Mouse (Mus musculus) adrenal gland, postnatal 36 days (tissue): Measurements from ENCODE around the gene Retreg2. TPM values are rescaled to one million over a fixed set of nuclear protein-coding genes. Genes with fewer than 3 reads are reported as not detected.

Source experiments
- DNase-seq, 2 experiments: peaks; one replicate each; pipeline ENCODE4 v3.0.0; 2021; ENCODE audit warnings: mixed read lengths in 1 of 2
- long read RNA-seq, 2 experiments: library from polyadenylated mRNA; stranded (forward); transcript quantifications; one replicate each; pipeline ENCODE4 v2.0.0; 2021; ENCODE audit warnings: borderline sequencing depth in 2 of 2
- total RNA-seq, 2 experiments: library from RNA; stranded (reverse); gene quantifications; 2 replicates each; pipeline ENCODE4 v1.2.3; 2021

Gene Retreg2
- 10 to 100 TPM; 81.4 to 95.7 TPM for total RNA-seq
- long read RNA-seq, experiment 1, transcript Retreg2-201 (9 exons, 2,561 nt), result major isoform, 32 of 85 reads
- long read RNA-seq, experiment 1, transcript Retreg2-208 (10 exons, 2,438 nt), result major isoform, 32 of 85 reads
- long read RNA-seq, experiment 1, partial matches to known transcripts, result 16 of 85 reads
- long read RNA-seq, experiment 1, other reads (novel, unspliced or antisense), result 5 of 85 reads
- long read RNA-seq, experiment 2, transcript Retreg2-208 (10 exons, 2,438 nt), result minor isoform, 16 of 56 reads
- long read RNA-seq, experiment 2, transcript Retreg2-201 (9 exons, 2,561 nt), result major isoform, 29 of 56 reads
- long read RNA-seq, experiment 2, partial matches to known transcripts, result 3 of 56 reads
- long read RNA-seq, experiment 2, other reads (novel, unspliced or antisense), result 8 of 56 reads

GRCm38 (mm10) chr1:75142301-75143261, at the start of gene Retreg2, which contains the start of gene Cnppd1:
TSS of gene Retreg2 (plus strand) at chr1:75142778.
TSS of gene Cnppd1 (minus strand) at chr1:75142711.
- DNase-seq, result peak; percentile 97 to 98

GRCm38 (mm10) chr1:75122211-75122610, 20.4 kb upstream of the Retreg2 start:
- no peak for DNase-seq

GRCm38 (mm10) chr1:75124346-75125321, 17.9 kb upstream of the Retreg2 start, which contains the start of gene Nhej1:
TSS of gene Nhej1 (minus strand) at chr1:75125200.
- DNase-seq, result peak; percentile 92 to 96

- DNase-seq, result no peak
Measured at GRCm38 (mm10) chr1:75125418-75125817, 17.2 kb upstream of the Retreg2 start.

DNA sequence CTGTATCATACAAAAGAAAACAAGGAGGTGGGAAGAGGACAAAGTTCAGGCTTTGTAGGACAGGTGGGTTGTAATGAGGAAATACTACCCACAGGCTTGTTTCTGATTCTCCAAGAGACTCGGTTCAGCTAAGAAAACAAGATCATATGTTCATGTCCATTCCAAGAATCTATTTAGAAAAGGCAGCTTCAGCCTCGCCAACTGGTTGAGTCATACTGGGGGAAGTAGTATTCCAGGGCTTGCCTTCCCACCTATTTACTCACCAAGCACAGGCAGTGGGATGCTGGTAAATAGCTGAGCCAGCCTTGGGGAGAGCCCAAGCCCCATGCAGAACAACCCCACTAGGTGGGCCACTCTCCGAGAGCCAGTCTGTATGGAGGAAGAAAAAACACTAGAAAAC, 13.9 kb upstream of the Retreg2 start:
- no peak for DNase-seq

GRCm38 (mm10) chr1:75133421-75134207, 9.0 kb upstream of the Retreg2 start, which contains the start of gene Slc23a3:
TSS of gene Slc23a3 (minus strand) at chr1:75133890.
- DNase-seq, result no peak

GRCm38 (mm10) chr1:75136293-75136692, 6.3 kb upstream of the Retreg2 start:
- no peak for DNase-seq

GRCm38 (mm10) chr1:75136730-75137129, 5.8 kb upstream of the Retreg2 start:
- no peak for DNase-seq

GRCm38 (mm10) chr1:75138448-75138847, 4.1 kb upstream of the Retreg2 start:
- no peak for DNase-seq

- DNase-seq, result peak in 1 of 2 experiments; percentile 10
Measured at GRCm38 (mm10) chr1:75140601-75141190, 1.9 kb upstream of the Retreg2 start.

GRCm38 (mm10) chr1:75141486-75142190, 940 bp upstream of the Retreg2 start:
- DNase-seq, result peak; percentile 78 to 83

DNA sequence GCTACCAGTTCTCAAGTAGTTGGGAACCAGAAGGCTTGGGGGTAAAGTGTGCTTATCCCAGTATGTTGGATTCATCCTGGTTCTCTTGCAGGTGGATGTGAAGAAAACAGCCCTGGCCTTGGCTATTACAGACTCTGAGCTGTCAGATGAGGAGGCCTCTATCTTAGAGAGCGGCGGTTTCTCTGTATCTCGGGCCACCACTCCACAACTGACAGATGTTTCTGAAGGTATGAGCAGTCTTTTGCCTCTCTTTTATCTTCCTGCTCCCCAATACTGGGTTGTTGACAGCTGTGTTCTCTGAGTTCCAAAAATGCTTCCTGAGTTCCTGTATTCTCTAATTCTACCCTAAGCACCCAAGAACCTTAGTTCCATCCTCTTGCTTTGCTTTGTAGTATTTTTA, 3.0 kb downstream of the Retreg2 start:
- no peak for DNase-seq

DNA sequence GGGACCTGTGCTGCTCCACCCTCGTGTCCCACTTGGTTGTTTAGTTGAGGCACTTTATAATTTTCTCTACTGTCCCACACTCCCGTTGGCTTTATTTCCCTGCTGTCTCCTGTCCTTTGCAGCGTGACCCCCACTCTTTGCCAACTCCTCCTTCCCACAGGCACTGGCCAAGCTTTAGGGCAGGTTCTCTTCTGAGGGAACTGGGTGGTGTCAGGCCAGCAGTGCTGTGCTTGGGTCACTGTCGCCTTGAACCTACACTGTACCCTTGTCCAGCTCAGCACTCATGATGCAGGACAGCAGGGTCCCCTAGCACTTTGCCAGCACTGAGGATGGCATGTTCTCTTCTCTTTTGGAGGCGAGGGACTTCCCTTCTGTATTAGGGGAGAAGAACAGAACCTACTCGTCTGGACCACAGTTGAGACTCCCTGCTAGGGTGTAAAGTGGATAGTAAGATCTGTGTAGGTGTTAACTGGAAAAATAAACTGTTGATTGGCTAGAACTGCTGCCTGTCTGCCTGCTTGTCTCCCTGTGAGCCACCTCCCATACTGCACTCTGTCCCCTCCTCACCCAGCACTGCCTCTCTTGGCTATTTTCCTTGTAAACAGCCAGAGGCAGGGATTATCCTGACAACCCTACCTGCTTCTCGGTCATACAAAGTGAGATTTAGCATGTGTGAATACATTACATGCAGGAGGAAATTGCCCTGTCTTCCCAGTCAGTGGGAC, 5.0 kb downstream of the Retreg2 start:
- DNase-seq, result no peak

GRCm38 (mm10) chr1:75148727-75149126, 6.1 kb downstream of the Retreg2 start:
- DNase-seq, result no peak

- DNase-seq, result no peak
Measured at GRCm38 (mm10) chr1:75155837-75156236, 13.3 kb downstream of the Retreg2 start.

GRCm38 (mm10) chr1:75158990-75159389, 16.4 kb downstream of the Retreg2 start:
- DNase-seq, result no peak

- no peak for DNase-seq
Measured at GRCm38 (mm10) chr1:75159540-75160255, 17.1 kb downstream of the Retreg2 start.

DNA sequence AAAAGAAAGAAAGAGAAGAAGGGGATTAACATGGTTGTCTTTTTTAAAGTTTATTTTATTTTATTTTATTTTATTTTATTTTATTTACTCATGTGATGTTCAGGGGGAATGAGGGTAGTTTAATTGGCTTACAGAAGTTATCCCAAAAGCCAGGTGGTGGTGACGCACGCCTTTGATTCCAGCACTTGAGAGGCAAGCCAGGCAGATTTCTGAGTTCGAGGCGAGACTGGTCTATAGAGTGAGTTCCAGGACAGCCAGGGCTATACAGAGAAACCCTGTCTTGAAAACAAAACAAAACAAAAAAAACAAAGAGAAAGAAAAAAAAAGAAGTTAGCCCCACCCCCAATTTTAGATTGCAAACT, 17.7 kb downstream of the Retreg2 start:
- no peak for DNase-seq
